Mouse (Mus musculus): ENCODE measurements around the gene Smarcd1.

The Smarcd1 gene

GRCm38 (mm10) chr15:99731678-99732077 lies 29.7 kb downstream of the Smarcd1 start:
- DNase-seq (ENCODE audit: low spot score in 2 of 2): no peak

DNA sequence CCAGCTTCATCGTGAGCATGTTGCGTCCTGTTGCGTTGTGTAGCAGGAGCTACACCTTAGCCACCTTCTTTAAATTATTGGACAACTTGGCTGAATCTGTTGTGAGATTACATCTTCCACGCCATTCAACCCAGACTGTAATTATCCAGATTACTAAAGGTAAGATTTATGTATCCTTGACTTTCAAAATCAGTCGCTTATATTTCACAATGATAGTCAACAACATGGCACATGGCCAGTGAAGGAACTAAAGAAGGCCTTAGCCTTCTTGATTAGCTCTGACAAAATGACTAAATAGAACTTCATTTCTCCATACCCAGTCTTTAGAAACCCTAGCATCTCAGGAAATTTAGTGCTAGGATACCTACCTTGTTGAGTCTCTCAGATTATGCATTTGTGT lies 31.3 kb downstream of the Smarcd1 start:
- DNase-seq (ENCODE audit: low spot score in 2 of 2): no peak

DNA sequence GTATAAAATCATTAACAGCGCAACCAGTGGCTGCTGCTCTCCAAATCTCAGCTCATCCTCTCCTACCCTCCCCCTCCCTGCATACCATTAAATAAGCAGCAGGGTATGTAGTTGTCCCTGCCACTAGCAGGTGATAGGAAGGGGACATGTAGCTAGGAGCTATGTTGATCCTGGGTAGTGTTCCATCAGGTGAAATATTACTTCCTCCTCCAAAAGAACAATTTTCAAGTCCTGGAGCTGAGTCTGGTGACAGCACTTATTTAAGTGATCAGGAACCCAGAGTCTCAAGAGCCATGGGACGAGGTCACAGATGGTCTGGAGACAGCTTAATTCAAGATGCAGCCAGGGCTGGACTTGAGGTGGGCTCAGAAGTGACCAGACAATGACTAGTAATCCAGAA lies 33.7 kb downstream of the Smarcd1 start:
- peak; percentile 100 for DNase-seq (ENCODE audit: low spot score in 2 of 2)

DNA sequence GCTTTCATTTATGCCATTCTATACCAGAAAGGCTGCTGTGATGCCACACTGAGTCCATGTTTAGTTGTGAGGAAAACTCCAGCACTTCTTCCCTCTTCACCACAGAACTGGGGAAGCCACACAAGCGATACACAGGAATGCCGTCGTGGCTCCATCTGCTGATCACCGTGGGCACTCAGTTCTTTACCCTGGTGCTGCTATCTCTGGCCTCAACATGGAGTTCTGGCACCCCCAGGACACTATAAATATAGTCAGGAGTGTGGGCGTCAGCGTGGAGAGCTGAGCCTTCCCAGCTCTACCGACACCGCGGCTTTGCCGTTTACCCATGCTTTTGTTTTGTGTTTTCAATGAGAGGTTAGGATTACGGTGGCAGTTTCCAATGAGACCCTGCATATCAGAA lies 34.7 kb downstream of the Smarcd1 start:
- no peak for DNase-seq (ENCODE audit: low spot score in 2 of 2)

GRCm38 (mm10) chr15:99740229-99740628 lies 38.3 kb downstream of the Smarcd1 start:
- DNase-seq (ENCODE audit: low spot score in 2 of 2): no peak

GRCm38 (mm10) chr15:99754204-99754603 lies 52.3 kb downstream of the Smarcd1 start:
- no peak for DNase-seq (ENCODE audit: low spot score in 2 of 2)

Data from frontal cortex, postnatal 10 days (tissue).